Mouse (Mus musculus) embryonic fibroblast, embryonic 13.5 days (primary cell): ENCODE measurements around the gene Rap1gap.

Experiments
- CTCF ChIP-seq: IDR thresholded peaks from 2 replicates; pipeline ENCODE4 v1.5.1; 2011; ENCODE audit warnings: mild to moderate bottlenecking, control low read depth, low read length, moderate library complexity, borderline replicate concordance; ENCODE audit not compliant: insufficient read depth
- POLR2A ChIP-seq: IDR thresholded peaks from 2 replicates; pipeline ENCODE4 v1.6.1; 2011; ENCODE audit warnings: low read depth, mild to moderate bottlenecking, control low read depth, low read length, moderate library complexity

DNA sequence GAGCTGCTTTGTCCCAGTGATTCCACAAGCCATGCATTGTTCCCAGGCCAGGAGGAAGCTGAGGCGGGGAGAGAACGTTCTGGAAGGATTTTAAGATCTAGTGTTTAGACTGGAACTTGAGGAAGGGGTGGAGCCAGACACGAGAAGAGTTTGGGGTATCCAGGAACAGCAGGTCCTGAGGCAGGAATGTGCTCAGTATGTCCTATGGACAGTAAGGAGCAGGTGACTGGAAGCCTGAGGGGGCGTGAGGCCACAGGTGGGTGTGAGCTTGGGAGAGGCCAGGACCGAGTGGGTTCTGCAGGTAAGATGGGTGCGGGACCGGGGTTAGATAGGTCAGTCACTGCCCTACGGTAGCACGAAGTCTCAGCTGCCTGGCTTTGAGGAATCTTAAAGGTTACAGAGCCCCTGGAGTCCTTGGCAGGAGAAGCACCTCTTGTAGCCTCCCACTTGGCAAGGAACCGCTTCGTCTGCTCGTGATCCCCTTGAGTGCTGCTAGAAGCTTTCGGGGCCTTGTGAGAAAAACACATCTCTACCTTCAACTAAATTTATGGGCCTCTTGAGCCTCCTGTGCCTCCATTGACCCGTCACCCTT lies 22.8 kb downstream of the Rap1gap start:
- no peak for TF ChIP-seq CTCF
- TF ChIP-seq POLR2A, result no peak
